In genomic region chr8:121850821-121851470, GRCm38 (mm10) we compare ENCODE assay signal across 8 mouse cellular contexts. TPM values are rescaled to one million over a fixed set of nuclear protein-coding genes. Genes with fewer than 3 reads are reported as not detected.
DNase-seq lines count a peak whose midpoint lies in the region; ATAC-seq lines count a peak whose summit lies in the region.

No protein-coding gene starts in this region.

- peak overlapping the region; percentile 55 for H3K4me2 ChIP-seq in hindbrain, embryonic 16.5 days (ENCODE audit: low read length)

- H3K4me3 ChIP-seq in hindbrain, embryonic 16.5 days (ENCODE audit: low read length), result peak overlapping the region; percentile 23; the same call in 1 of the 2 replicates
- H3K4me3 ChIP-seq in macrophage (ENCODE audit: inconsistent target), result no peak overlapping the region

- H3K27me3 ChIP-seq in hindbrain, embryonic 16.5 days (replicated peaks; ENCODE audit: control insufficient read depth, insufficient read depth, low read length), result peaks cover 6% of the 10 kb centered on the region; the same call in 1 of the 2 replicates

- ATAC-seq in hindbrain, embryonic 16.5 days, result peak; percentile 88

- H3K27ac ChIP-seq in hindbrain, embryonic 16.5 days (ENCODE audit: low read depth, low read length), result no peak overlapping the region
- H3K27ac ChIP-seq in macrophage, result peak overlapping the region; percentile 59

- DNase-seq in R1 (ENCODE audit: low read depth, low spot score), result peak; percentile 96
- peak; percentile 99 for DNase-seq in cerebellum, postnatal 25 days
- DNase-seq in frontal cortex, postnatal 36 days (ENCODE audit: low spot score in 2 of 2), result peak; percentile 97 to 98
- DNase-seq in left cerebral cortex, adult 18-20 months (ENCODE audit: low spot score in 2 of 2), result peak; percentile 96 to 99
- DNase-seq in right cerebral cortex, adult 18-20 months, result peak; percentile 94
- DNase-seq in urinary bladder, postnatal 10 days (ENCODE audit: low spot score), result peak; percentile 95

- 4% methylated on average over 24 of the region's 24 CpGs for WGBS in hindbrain, embryonic 16.5 days
- WGBS in macrophage (ENCODE audit: missing documents), result 9% methylated on average over 24 of the region's 24 CpGs

- peak overlapping the region; percentile 62 for H3K9ac ChIP-seq in hindbrain, embryonic 16.5 days (ENCODE audit: low read depth, low read length)

- no peaks in the 10 kb centered on the region for H3K36me3 ChIP-seq in hindbrain, embryonic 16.5 days (ENCODE audit: control insufficient read depth, insufficient read depth, low read length)
- H3K36me3 ChIP-seq in macrophage (ENCODE audit: inconsistent target), result no peaks in the 10 kb centered on the region

- no peaks in the 10 kb centered on the region for H3K79me2 ChIP-seq in macrophage (ENCODE audit: inconsistent target)

- peaks cover 11% of the 10 kb centered on the region for H3K4me1 ChIP-seq in hindbrain, embryonic 16.5 days (ENCODE audit: control insufficient read depth, insufficient read depth, low read depth, low read length)

- H3K9me3 ChIP-seq in hindbrain, embryonic 16.5 days (ENCODE audit: control insufficient read depth, low read length), result no peaks in the 10 kb centered on the region

RNA-seq across cellular contexts. Expression of gene Klhdc4, which starts 21.6 kb away (rescaled TPM):
- polyA plus RNA-seq in hindbrain, embryonic 16.5 days (2015; fragmentation: Nextera tagmentation; extraction: Ambion mirVana), result 42.1 and 44.5 TPM in 2 replicates
- total RNA-seq in left cerebral cortex, adult 18-20 months (2021), result 10 to 100 TPM; 25.8 to 30.5 TPM
- 100 to 1,000 TPM in 5 of 26 experiments, 10 to 100 TPM in 21; 47.6 to 117 (median 79.4) TPM for total RNA-seq in macrophage (2018; cell fraction: chromatin; rRNA removed)
- total RNA-seq in macrophage (2018; cell fraction: cytosol; rRNA removed), result 10 to 100 TPM; 13.0 to 21.1 (median 16.5) TPM
- total RNA-seq in macrophage (2018; cell fraction: nucleus; rRNA removed), result 10 to 100 TPM; 21.1 to 54.6 (median 37.3) TPM
- polyA plus RNA-seq in macrophage (2018), result 18.7 to 27.6 TPM (median 19.1 TPM) in 3 replicates

RNA-seq across cellular contexts. Expression of gene Slc7a5, which starts 56.5 kb away (rescaled TPM):
- 44.9 and 57.8 TPM in 2 replicates for polyA plus RNA-seq in hindbrain, embryonic 16.5 days (2015; fragmentation: Nextera tagmentation; extraction: Ambion mirVana)
- 10 to 100 TPM; 53.0 to 54.4 TPM for total RNA-seq in left cerebral cortex, adult 18-20 months (2021)
- 10 to 100 TPM in 1 of 26 experiments, 1 to 10 TPM in 16, under 1 TPM in 9; 0.33 to 13.6 (median 1.9) TPM for total RNA-seq in macrophage (2018; cell fraction: chromatin; rRNA removed)
- total RNA-seq in macrophage (2018; cell fraction: cytosol; rRNA removed), result 10 to 100 TPM in 7 of 26 experiments, 1 to 10 TPM in 19; 1.6 to 16.3 (median 5.1) TPM
- 10 to 100 TPM in 10 of 26 experiments, 1 to 10 TPM in 16; 1.1 to 18.7 (median 9.2) TPM for total RNA-seq in macrophage (2018; cell fraction: nucleus; rRNA removed)
- 0.98 to 9.9 TPM (median 1.2 TPM) in 3 replicates for polyA plus RNA-seq in macrophage (2018)
